Mouse (Mus musculus) liver, embryonic 12.5 days (tissue): ENCODE results near the gene Serpinb9d. TPM values are rescaled to one million over a fixed set of nuclear protein-coding genes. Genes with fewer than 3 reads are reported as not detected.
"Not testable (repeated sequence)": the region's sequence is repeated elsewhere in the genome, so short reads cannot be mapped to it uniquely, and the experiment has no call there.

ENCODE experiments used
- ATAC-seq: fragments of 200-750 bp; cut with Nextera tagmentation; 2 replicates; pipeline ENCODE4 v1.8.0; 2017; ENCODE audit warnings: moderate number of reproducible peaks, mild to moderate bottlenecking, moderate library complexity
- H3K27ac ChIP-seq: fragments of 300-500 bp; sonication (generic); 2 replicates; pipeline ENCODE4 v1.5.1; 2016; ENCODE audit warnings: mild to moderate bottlenecking
- H3K27me3 ChIP-seq: fragments of 300-500 bp; sonication (generic); replicated peaks from 2 replicates; pipeline ENCODE4 v1.6.1; 2016; ENCODE audit warnings: mild to moderate bottlenecking, moderate library complexity
- H3K36me3 ChIP-seq: fragments of 300-500 bp; sonication (generic); 2 replicates; pipeline ENCODE4 v1.6.1; 2016; ENCODE audit warnings: mild to moderate bottlenecking, moderate library complexity
- H3K4me1 ChIP-seq: fragments of 300-500 bp; sonication (generic); 2 replicates; pipeline ENCODE4 v1.6.1; 2016
- H3K4me2 ChIP-seq: fragments of 300-500 bp; sonication (generic); 2 replicates; pipeline ENCODE4 v1.6.1; 2016; ENCODE audit warnings: mild to moderate bottlenecking, moderate library complexity
- H3K4me3 ChIP-seq: fragments of 300-500 bp; sonication (generic); 2 replicates; pipeline ENCODE4 v1.5.1; 2016; ENCODE audit warnings: mild to moderate bottlenecking, moderate library complexity
- H3K9ac ChIP-seq: fragments of 300-500 bp; sonication (generic); 2 replicates; pipeline ENCODE4 v1.6.1; 2016; ENCODE audit warnings: mild to moderate bottlenecking, moderate library complexity
- H3K9me3 ChIP-seq: fragments of 300-500 bp; sonication (generic); replicated peaks from 2 replicates; pipeline ENCODE4 v1.6.1; 2016; ENCODE audit warnings: mild to moderate bottlenecking, moderate library complexity
- WGBS: fragments of 180-500 bp; shearing (Covaris S2); methylation state at CpG from one replicate; pipeline ENCODE4 v1.1.7; 2016; ENCODE audit not compliant: insufficient replicate concordance; 5-methylcytosine and 5-hydroxymethylcytosine counted together
- polyA plus RNA-seq: library from polyadenylated mRNA; unstranded; fragments of >200 nt; fragmentation: Nextera tagmentation; extraction: Ambion mirVana; gene quantifications from 2 replicates; pipeline ENCODE4 v1.2.1, GENCODE M21; 2016

The Serpinb9d gene
- polyA plus RNA-seq = not detected in 2 replicates

- Histone ChIP-seq H3K4me2 (no peak within 1 kb of the TSS), H3K9ac (no peak within 1 kb of the TSS), H3K4me3 (no peak within 1 kb of the TSS), H3K36me3 (no peaks in the 10 kb centered on the region), H3K27me3 (no peaks in the 10 kb centered on the region), H3K27ac (no peak within 1 kb of the TSS), H3K9me3 (no peaks in the 10 kb centered on the region), H3K4me1 (no peaks in the 10 kb centered on the region)
- WGBS = 59% methylated on average over 5 of the region's 5 CpGs
- no peak for ATAC-seq
Measured at GRCm38 (mm10) chr13:33192659-33193058, at the start of gene Serpinb9d. Serpinb9d (plus strand) TSS chr13:33192959.

GRCm38 (mm10) chr13:33159642-33160041, 33.1 kb upstream of the Serpinb9d start, which contains the start of gene Serpinb9c:
Serpinb9c (minus strand) TSS chr13:33159742.
- H3K4me2 ChIP-seq = no peak within 1 kb of the TSS
- H3K36me3 ChIP-seq = no peaks in the 10 kb centered on the region
- H3K4me3 ChIP-seq = no peak within 1 kb of the TSS
- 57% methylated on average over 4 of the region's 4 CpGs for WGBS
- no peaks in the 10 kb centered on the region for H3K4me1 ChIP-seq
- no peaks in the 10 kb centered on the region for H3K27me3 ChIP-seq
- ATAC-seq = no peak
- no peak within 1 kb of the TSS for H3K9ac ChIP-seq
- H3K9me3 ChIP-seq = no peaks in the 10 kb centered on the region
- no peak within 1 kb of the TSS for H3K27ac ChIP-seq

- H3K27me3 ChIP-seq, H3K4me2 ChIP-seq, ATAC-seq, H3K4me3 ChIP-seq, H3K9ac ChIP-seq, H3K36me3 ChIP-seq, H3K27ac ChIP-seq, H3K9me3 ChIP-seq, H3K4me1 ChIP-seq: not testable (repeated sequence)
- WGBS = 61% methylated on average over 1 of the region's 1 CpGs
Measured at GRCm38 (mm10) chr13:33190486-33190885, 2.3 kb upstream of the Serpinb9d start.

GRCm38 (mm10) chr13:33199740-33200139, 7.0 kb downstream of the Serpinb9d start:
- no peak for ATAC-seq
- H3K4me2 ChIP-seq = no peak overlapping the region
- 23% methylated on average over 2 of the region's 2 CpGs for WGBS
- H3K9me3 ChIP-seq = no peaks in the 10 kb centered on the region
- no peak overlapping the region for H3K9ac ChIP-seq
- H3K4me1 ChIP-seq = no peaks in the 10 kb centered on the region
- H3K27ac ChIP-seq = no peak overlapping the region
- H3K36me3 ChIP-seq = no peaks in the 10 kb centered on the region
- H3K27me3 ChIP-seq = no peaks in the 10 kb centered on the region
- H3K4me3 ChIP-seq = no peak overlapping the region

GRCm38 (mm10) chr13:33249312-33249711, 56.6 kb downstream of the Serpinb9d start, which contains the start of gene Serpinb9e:
Serpinb9e (plus strand) TSS chr13:33249612.
- WGBS = 70% methylated on average over 2 of the region's 2 CpGs
- H3K27me3 ChIP-seq, H3K9me3 ChIP-seq, H3K9ac ChIP-seq, H3K4me1 ChIP-seq, H3K36me3 ChIP-seq, H3K27ac ChIP-seq, ATAC-seq, H3K4me3 ChIP-seq, H3K4me2 ChIP-seq: not testable (repeated sequence)

Other genes with a start within 250 kb of the Serpinb9d start
- gene Serpinb6b, start 227.8 kb upstream of the Serpinb9d start, polyA plus RNA-seq = 4.2 and 5.2 TPM in 2 replicates
- gene Serpinb9, start 189.7 kb upstream of the Serpinb9d start, polyA plus RNA-seq = 2.1 and 2.4 TPM in 2 replicates
- gene Serpinb9b, start 165.5 kb upstream of the Serpinb9d start, polyA plus RNA-seq = not detected in 2 replicates
- not detected in 2 replicates for gene Serpinb1b, start 114.4 kb upstream of the Serpinb9d start, polyA plus RNA-seq
- gene Serpinb9c, start 33.2 kb upstream of the Serpinb9d start, polyA plus RNA-seq = not detected in 2 replicates
- gene Serpinb9e, start 56.7 kb downstream of the Serpinb9d start, polyA plus RNA-seq = not detected in 2 replicates
- not detected in 2 replicates for gene Serpinb9f, start 131.1 kb downstream of the Serpinb9d start, polyA plus RNA-seq
- not detected in 2 replicates for gene Gm11397, start 202.8 kb downstream of the Serpinb9d start, polyA plus RNA-seq